In genomic region chr1:149891057-149891456, GRCm38 (mm10) we compare ENCODE assay signal across 15 mouse cellular contexts.
"Had no signal": no experiment of that assay in that cellular context is flagged by ENCODE, and none has a peak within 500 bp of the region (broad histone marks: within the 10 kb centered on the region; RNA-seq: fewer than 3 reads in every experiment).

No protein-coding gene starts in this region.

- H3K36me3 ChIP-seq: limb, embryonic 10.5 days; liver, embryonic 15.5 days; midbrain, embryonic 12.5 days; neural tube, embryonic 12.5 days had no signal

- H3K9ac ChIP-seq: liver, embryonic 15.5 days; midbrain, embryonic 12.5 days; neural tube, embryonic 12.5 days had no signal

- H3K4me2 ChIP-seq: liver, embryonic 11.5 days; liver, embryonic 15.5 days; midbrain, embryonic 12.5 days; neural tube, embryonic 12.5 days had no signal

- H3K27me3 ChIP-seq: liver, embryonic 15.5 days; midbrain, embryonic 12.5 days; neural tube, embryonic 12.5 days had no signal

- ATAC-seq: lung, postnatal 0 days had no signal

- H3K4me3 ChIP-seq: layer of hippocampus, adult 2 months; limb, embryonic 10.5 days; liver, embryonic 15.5 days; midbrain, embryonic 12.5 days; neural tube, embryonic 12.5 days had no signal

- H3K9me3 ChIP-seq: limb, embryonic 10.5 days; liver, embryonic 15.5 days; midbrain, embryonic 12.5 days; neural tube, embryonic 12.5 days had no signal

- H3K27ac ChIP-seq: layer of hippocampus, adult 2 months; limb, embryonic 10.5 days; liver, embryonic 15.5 days; midbrain, embryonic 12.5 days; neural tube, embryonic 12.5 days had no signal

- H3K4me1 ChIP-seq: liver, embryonic 15.5 days; neural tube, embryonic 12.5 days had no signal

- DNase-seq: kidney, adult 18-20 months; kidney, postnatal 10 days; kidney, postnatal 4 days; lung, adult 2 months; lung, postnatal 36 days; retina, postnatal 1 day; right cerebral cortex, postnatal 14 days; thymus, postnatal 36 days had no signal
